Mouse (Mus musculus): ENCODE measurements around the gene BC034090.

GRCm38 (mm10) chr1:155203954-155204353 lies 40.3 kb downstream of the BC034090 start:
- TF ChIP-seq CTCF (IDR thresholded peaks at IDR 0.05; ENCODE audit: control insufficient read depth, insufficient read depth, insufficient replicate concordance, low read depth, low read length): no peak
- no peak for TF ChIP-seq POLR2A (IDR thresholded peaks at IDR 0.05; ENCODE audit: control insufficient read depth, low read depth, low read length)

Data from testis, adult 2 months (tissue).